Mouse (Mus musculus): ENCODE data around the gene Mfn2.

- TF ChIP-seq CTCF (IDR thresholded peaks at IDR 0.05; ENCODE audit: control insufficient read depth, insufficient read depth, insufficient replicate concordance, low read depth, low read length) (no peak), POLR2A (IDR thresholded peaks at IDR 0.05; ENCODE audit: control insufficient read depth, low read depth, low read length) (no peak)
Measured at GRCm38 (mm10) chr4:147883041-147883440, 21.5 kb downstream of the Mfn2 start.
